Comparison of ENCODE assay signal across 24 mouse cellular contexts in the genomic region with DNA sequence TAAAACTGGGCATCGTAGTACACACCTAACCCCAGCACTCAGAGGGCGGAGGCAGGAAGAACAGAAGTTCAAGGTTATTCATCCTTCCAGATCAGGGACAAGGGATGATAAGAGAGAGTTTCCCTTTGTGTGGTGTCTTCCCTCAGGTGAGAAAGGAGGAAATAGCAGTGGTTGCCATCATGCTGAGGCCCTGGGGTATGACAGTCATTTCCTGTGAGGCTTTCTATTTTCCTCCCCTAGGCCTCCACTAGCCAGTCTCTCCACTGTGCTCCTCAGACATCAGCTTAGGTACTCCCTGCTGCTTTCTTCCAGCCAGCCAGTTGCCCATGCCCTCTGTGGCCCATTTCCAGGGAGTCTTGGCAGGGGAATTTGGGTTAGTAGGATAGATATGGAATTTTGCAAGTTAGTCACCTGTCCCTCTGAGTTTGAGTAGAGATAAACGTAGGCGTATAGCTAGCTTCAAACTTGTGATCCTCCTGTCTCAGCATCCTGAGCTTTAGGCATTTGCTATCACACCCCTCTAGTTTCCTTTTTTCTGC. TPM values are rescaled to one million over a fixed set of nuclear protein-coding genes. Genes with fewer than 3 reads are reported as not detected.
DNase-seq lines count a peak whose midpoint lies in the region.
"Had no signal": no experiment of that assay in that cellular context is flagged by ENCODE, and none has a peak within 500 bp of the region (broad histone marks: within the 10 kb centered on the region; RNA-seq: fewer than 3 reads in every experiment).

No protein-coding gene starts in this region.

- H3K27me3 ChIP-seq in splenic B cell, adult 2 months (ENCODE audit: control insufficient read depth, insufficient read depth, low read length, poor library complexity, severe bottlenecking), result no peaks in the 10 kb centered on the region
- H3K27me3 ChIP-seq: embryonic facial prominence, embryonic 15.5 days; hindbrain, embryonic 12.5 days; midbrain, embryonic 13.5 days; stomach, embryonic 15.5 days had no signal

- peak; percentile 51 to 56 for DNase-seq in cerebellum, adult 18-20 months
- DNase-seq in cerebellum, postnatal 10 days, result no peak
- DNase-seq in thymus, postnatal 0 days (ENCODE audit: low spot score), result peak; percentile 28
- no peak for DNase-seq in thymus, postnatal 14 days
- peak; percentile 32 for DNase-seq in induced T-regulatory cell, adult 2 months (ENCODE audit: low read depth)
- DNase-seq in splenic B cell, adult 2 months (ENCODE audit: low read depth, low spot score), result peak; percentile 54
- no peak for DNase-seq in right cerebral cortex, postnatal 25 days
- DNase-seq in ovary, postnatal 10 days (ENCODE audit: low spot score), result no peak
- DNase-seq: adrenal gland, postnatal 25 days; embryo, embryonic 11 days; gastrocnemius, postnatal 25 days; layer of hippocampus, postnatal 36 days; liver; lung, adult 2 months; lung, postnatal 36 days; right cerebral cortex, postnatal 4 days; thymus, adult 2 months had no signal

- H3K36me3 ChIP-seq in splenic B cell, adult 2 months (ENCODE audit: control insufficient read depth, insufficient read depth, low read length, poor library complexity, severe bottlenecking), result no peaks in the 10 kb centered on the region
- H3K36me3 ChIP-seq: embryonic facial prominence, embryonic 15.5 days; forebrain, embryonic 10.5 days; G1E; hindbrain, embryonic 12.5 days; midbrain, embryonic 13.5 days; neural tube, embryonic 12.5 days; stomach, embryonic 15.5 days had no signal

RNA-seq across cellular contexts. Expression of a gene that starts 6.5 kb away (rescaled TPM):
- polyA plus RNA-seq in thymus, postnatal 0 days (2015; fragmentation: Nextera tagmentation; extraction: Ambion mirVana), result 5.0 and 6.8 TPM in 2 replicates
- polyA plus RNA-seq: G1E had no signal

RNA-seq across cellular contexts. Expression of a gene that starts 32.4 kb away (rescaled TPM):
- polyA plus RNA-seq in thymus, postnatal 0 days (2015; fragmentation: Nextera tagmentation; extraction: Ambion mirVana), result 5.0 and 5.3 TPM in 2 replicates
- polyA plus RNA-seq: G1E had no signal

RNA-seq across cellular contexts. Expression of a gene that starts 50.9 kb away (rescaled TPM):
- polyA plus RNA-seq in thymus, postnatal 0 days (2015; fragmentation: Nextera tagmentation; extraction: Ambion mirVana), result 0.15 and 0.29 TPM in 2 replicates
- polyA plus RNA-seq: forebrain, embryonic 10.5 days; G1E; hindbrain, embryonic 12.5 days; neural tube, embryonic 12.5 days had no signal

Comparison
In these comparisons a context has a peak if more than half of its experiments do, and no peak if none do; other contexts are left out.
1. DNase-seq: peak in cerebellum, adult 18-20 months (2 of 2), thymus, postnatal 0 days (single experiment), induced T-regulatory cell, adult 2 months (single experiment) and splenic B cell, adult 2 months (single experiment); none in cerebellum, postnatal 10 days (0 of 2), thymus, postnatal 14 days (single experiment), right cerebral cortex, postnatal 25 days (single experiment) and ovary, postnatal 10 days (single experiment).